Mouse (Mus musculus) spleen, postnatal 36 days (tissue): ENCODE measurements around the gene Zfp444.

Source experiments
- DNase-seq, 2 experiments: peaks; one replicate each; pipeline ENCODE4 v3.0.0; 2022; ENCODE audit warnings: low spot score in 2 of 2, mixed read lengths in 1 of 2

The Zfp444 gene

DNA sequence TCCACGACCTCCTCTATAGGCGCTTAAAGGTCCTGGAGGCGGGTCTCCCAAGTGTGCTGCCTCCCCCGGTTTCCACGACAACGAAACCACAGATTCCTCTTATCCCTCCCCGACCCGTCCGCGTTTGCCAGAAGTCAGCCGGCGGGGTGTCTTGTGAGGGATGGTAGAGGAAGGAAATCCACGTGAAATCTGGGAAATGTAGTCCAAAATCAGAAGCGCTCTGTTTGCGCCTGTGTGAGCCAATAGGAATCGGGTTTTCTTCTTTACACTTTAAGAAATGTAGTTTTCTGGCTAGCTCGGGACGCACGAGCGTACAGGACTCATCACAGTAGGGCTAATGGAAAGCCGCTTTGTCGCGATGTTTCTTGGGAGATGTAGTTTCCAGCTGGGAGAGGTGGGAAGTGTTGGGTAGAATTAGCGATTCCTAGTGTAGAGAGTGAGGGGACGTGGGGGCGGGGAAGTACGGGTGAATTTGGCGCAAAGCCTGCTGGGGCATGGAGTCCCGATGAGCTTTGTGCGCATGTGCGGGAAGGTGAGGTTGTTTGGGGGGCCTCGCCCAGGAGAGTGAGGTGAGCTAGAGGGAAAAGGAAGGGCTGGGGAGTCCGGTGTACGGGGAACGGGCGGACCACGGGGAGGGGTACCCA, at the start of gene Zfp444:
Gene Zfp444 (plus strand): TSS at position 221 of the 644 bp plus-strand sequence.
- DNase-seq, result peak; percentile 94 to 96

DNA sequence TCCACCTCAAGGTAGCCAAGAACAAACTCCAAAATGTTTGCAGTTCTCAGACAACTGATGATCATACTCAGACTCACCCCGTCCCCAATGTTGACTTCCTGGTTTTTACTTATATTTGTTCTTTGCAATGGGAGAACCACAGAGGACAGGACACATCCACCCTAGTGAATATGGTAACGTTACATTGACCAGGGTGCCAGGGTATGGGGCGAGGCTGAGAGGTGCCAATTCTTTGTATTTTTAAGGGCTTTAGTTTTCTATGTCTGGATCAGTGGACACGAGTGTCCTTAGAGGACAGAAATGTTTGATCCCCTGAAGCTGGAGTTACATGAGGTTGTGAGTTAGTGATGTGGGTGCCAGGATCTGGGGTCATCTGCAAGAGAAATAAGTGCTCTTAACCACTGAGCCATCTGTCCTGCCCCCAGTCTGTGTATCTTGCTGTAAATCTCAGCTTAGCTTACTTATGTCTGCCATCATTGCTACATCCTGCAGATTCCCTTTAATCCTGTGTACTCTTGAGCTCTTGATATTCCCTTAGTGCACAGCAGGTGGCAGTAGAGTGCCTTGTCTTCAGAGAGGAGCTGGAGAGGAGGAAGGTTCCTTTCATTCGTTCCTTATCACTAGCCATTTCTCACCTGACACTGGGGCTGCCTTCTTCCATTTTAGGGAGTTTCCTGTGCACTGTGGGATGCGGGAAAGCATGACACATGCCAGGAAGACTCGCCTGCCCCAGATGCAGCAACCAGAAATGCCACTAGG, 45.2 kb upstream of the Zfp444 start:
- DNase-seq, result peak; percentile 64 to 76

GRCm38 (mm10) chr7:6130346-6130745, 41.7 kb upstream of the Zfp444 start:
- no peak for DNase-seq

GRCm38 (mm10) chr7:6132646-6133045, 39.4 kb upstream of the Zfp444 start:
- DNase-seq, result no peak

DNA sequence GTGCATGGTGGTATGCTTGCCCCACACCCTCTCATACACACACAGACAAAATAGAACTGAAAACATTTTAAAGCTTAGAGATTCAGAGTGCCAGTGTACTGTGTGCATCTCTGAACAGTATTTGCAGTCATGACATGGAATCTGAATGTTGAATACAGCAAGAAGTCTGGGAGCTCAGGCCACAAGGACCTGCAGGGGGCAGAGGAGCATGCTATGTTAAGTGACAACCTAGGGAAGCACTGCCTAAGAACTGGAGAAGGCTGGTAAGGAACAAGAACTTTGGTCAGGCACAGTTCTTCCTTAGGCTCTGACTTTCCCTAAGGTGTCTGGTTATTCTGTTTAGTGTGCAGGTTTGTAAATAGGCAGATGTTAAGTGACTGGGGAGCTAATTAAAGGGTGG, 35.5 kb upstream of the Zfp444 start:
- DNase-seq, result no peak

- no peak for DNase-seq
Observed at GRCm38 (mm10) chr7:6139295-6139694, 32.7 kb upstream of the Zfp444 start.

DNA sequence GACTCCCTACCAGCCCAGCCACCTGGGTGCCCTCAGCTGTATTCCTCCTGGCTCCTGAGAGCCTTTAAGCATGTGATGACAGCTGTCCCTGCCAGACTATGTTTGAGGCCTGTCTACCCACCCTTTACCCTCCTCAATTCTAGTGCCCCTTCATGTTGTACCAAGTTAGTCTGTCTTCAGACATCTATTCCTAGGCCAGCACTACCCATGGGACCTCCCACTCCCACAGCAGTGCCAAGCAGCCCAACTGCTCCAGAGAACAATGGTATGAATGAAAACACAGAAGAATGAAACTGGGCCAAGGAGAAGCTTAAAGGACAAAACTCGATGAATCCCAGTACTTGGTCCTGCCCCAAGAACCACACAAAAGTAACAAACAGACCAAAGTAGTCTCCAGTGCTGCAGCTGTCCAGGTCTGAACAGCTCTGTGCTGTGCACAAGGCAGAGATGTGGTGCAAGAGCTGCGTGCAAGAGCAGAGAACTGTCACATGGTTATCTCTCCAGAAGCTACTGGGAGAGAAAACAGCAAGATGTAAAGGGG, 28.0 kb upstream of the Zfp444 start:
- no peak for DNase-seq

DNA sequence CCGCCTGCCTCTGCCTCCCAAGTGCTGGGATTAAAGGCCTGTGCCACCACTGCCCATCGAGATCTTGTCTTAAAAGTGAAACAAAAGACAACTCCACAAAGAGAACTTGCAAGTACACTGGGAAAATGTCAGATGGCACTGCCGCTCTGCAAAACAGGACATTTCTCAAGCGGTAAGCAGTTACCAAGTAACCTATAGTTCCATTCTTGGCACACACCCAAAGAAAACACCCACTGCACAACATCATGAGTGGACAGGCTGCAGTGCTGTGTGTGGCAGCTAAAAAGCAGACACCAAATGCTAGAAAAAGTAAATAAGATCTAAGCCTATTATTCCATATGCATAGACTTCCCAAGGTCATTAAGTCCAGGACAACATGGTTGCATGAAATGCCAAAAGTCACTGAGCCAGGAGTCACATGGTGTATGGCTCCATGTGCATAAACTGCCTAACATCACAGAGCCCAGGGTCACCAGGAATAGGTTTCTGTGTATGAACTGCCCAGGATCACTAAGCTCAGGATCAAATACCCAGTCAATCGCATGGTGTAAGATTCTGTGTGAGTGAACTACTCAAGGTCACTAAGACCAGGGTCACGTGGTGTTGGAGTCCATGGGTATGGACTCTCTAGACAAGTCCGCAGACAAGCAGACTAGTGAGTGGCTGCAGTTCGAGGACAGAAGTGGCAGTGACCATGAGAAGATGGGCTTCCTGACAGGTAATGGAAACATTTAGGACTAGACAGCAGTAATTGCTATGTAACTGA, 26.4 kb upstream of the Zfp444 start:
- DNase-seq, result no peak

DNA sequence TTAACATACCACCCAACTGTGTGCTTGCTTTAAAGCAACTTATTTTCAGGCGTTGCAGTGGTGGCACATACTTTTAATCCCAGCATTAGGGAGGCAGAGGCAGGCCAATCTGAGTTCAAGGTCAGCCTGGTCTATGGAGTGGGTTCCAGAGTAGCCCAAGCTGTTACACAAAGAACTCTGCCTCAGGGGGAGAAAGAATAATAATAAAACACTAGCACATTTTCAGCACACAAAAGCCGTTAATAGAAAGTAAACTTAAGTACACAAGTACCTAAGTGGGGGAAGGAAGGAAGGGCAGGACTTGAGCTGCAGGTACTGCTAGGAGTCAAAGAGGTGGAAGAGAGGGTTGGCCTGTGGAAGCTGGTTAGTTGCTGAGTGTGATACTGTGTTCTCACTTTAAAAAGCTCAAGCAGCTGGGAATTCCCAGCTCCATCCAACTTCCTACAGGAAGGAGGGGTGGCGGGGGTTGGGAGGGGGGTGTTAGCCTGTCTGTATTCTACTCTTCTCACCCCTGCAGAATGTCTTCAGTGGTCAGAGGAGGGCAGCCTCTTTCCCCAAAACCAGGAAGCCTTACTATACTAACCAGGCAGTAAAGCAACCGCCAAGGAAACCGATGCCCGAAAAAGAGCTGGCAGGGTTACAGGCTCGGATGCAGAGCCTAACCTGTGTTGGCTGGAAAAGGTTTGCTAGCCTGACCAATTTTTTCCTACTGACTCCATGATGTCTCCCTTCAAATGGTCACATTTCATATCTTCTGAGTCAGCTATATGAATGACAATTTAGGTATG, 25.6 kb upstream of the Zfp444 start:
- no peak for DNase-seq

DNA sequence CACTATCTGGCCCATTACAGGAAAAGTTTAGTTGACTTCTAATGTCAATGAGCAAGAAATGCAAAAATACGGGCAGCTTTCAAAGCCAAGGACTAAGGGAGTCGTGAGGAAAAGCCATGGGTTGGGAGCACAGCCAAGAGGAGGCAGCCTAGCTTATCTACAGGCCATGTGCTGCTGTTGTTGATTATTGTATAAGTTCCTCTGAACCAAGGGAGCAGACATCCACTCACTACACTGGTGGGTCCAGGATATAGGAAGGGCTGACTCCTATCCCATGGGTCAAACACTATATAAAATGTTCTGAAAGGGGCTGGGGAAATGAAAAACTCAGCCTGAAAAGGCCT, 25.1 kb upstream of the Zfp444 start:
- no peak for DNase-seq

GRCm38 (mm10) chr7:6147688-6148087, 24.3 kb upstream of the Zfp444 start:
- no peak for DNase-seq

- DNase-seq, result no peak
Observed at GRCm38 (mm10) chr7:6151266-6151665, 20.8 kb upstream of the Zfp444 start.

DNA sequence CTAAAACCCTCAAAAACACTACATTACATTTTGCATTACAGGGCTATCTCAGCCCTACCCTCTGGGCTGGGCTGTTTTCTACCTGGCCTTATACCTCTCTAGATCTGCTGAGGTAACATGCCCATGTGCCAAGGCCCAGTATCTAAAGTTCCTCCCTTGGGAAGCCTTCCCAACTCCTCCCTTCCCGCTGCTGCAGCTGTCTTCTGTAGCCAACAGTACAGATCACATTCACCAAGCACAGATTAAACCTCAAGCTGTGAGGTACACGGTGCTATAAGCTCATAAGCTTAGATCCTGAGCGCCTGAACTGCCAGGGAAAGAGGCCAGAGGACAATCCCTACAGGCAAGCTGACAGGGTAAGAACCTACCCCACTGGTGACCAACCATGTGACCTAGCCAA, 20.0 kb upstream of the Zfp444 start:
- no peak for DNase-seq

DNA sequence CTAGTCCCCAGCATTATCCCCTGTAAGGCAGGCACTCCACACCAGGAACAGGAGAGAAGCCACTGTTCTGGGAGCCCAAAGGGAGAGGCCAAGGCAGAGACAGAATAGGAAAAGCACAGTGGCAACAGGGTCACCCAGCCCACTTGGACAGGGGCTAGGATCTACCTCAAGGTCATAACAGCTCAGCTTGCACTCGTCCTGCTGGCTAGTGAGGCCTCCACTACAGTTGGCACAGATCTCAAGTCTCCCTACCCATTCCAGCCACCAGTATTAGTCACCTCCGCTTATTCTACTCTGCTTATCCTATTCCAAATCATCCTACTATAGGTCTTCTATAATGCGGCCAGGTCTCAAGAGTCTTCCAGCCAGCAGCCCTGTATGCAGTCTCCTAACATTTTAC, 18.9 kb upstream of the Zfp444 start:
- no peak for DNase-seq

GRCm38 (mm10) chr7:6154164-6154563, 17.9 kb upstream of the Zfp444 start:
- DNase-seq, result no peak

DNA sequence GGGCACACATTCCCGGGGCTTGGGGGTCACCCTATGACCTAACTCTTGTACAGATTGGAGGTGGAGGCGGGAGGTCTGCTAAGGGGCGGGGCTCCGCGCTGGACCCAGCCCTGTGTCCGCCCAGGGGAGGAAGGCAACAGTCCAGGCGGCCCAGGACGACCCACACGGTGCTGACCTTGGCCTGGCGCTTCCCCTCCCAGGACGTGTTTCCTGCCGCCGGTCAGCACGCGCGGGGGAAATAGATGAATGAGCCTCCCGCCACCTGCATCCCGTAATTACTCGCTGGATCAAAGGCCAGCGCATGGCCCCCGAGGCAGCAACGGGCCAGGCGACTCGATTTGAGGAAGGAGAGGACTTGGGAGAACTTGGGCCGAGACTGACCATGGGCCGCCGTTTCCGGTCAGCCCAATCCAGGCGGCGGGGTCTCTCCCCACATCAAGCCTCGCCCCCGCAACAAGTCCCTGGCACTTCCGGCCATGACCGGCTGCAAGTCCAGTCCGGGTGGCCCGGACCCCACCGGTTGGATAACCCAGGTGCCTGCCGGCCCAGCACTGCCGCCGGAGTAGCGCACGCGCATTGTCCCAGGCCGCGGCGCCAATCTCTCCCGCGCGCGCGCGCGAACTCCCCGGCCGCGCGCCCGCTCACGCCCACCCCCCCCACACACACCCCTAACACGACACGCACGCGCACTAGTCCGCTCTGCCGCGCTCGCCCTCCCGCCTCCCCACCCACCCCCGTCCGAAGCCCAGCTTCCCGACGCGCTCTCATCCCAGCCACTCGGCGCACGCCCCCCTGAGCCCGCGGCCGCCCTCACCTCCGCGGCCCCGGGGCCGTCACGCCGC, 16.8 kb upstream of the Zfp444 start:
- DNase-seq, result peak; percentile 71 to 72

DNA sequence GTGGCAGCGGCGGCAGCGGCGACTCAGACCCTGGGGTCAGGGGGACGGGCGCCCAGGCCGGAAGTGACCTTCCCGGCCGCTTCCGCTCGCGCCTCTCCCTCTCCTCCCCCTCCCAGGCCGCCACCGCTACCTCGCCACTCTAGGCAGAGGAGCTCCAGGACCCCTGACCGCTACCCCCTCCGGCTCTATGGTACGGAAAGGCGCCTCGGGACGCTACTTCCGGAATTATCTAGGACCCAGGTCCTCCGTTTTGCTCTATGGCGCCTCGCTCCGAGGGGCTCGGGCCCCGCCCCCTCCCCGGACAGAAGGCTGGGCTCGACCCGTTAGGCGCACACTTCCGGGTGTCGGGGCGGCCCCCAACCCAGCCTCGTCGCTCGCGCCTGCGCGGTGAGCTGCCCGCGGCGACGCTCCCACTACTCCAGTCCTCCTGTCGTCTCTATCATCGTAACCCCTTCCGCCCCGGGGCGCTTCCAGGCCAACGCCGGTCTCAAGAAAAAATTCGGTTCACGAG, 16.1 kb upstream of the Zfp444 start, which contains the start of gene Zfp787:
Gene Zfp787 (minus strand): TSS at position 97 of the 511 bp plus-strand sequence.
- peak; percentile 94 to 95 for DNase-seq

DNA sequence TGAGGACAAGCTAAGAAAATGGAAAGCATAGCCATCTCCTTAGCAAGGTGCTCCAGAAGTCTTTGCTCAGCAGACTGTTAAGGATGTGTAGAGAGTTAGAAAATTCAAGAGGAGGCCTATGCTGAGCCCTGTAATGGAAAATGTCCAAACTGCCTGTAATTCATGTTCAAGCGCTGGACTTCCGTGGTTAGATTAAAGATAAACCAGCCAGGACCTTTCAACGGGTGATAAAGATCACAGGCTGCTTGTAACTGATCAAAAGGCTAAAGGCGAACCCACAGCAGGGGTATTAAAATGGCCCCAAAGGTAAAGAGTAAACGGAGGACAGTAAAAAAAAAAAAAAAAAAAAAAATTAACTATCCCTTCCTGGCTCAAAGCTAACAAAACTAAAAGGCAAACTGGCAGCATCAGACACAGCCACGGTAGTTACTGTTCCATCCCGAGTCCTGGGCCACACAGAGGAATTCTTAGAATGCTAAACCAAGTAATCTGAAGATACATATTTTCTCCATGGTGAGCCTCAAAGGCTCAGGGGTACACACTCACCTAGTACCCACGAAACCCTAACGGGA, 15.0 kb upstream of the Zfp444 start:
- no peak for DNase-seq

DNA sequence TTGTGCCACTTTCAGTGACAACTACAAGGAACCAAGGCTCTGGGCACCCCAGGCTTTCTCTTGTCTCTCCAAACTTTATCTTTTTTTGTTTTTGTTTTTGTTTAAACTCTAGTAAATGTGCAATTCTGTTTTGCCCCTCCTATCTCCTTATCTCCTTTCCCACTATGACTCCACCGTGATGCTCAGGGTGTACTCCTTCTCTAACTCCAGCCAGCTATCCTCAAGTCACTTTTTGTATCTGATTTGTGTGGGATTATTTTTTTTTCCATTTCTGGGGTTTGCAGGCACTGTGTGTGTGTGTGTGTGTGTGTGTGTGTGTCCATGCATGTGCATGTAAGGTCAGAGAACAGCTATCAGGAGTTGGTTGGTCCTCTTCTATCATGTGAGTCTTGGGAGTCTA, 14.5 kb upstream of the Zfp444 start:
- no peak for DNase-seq

DNA sequence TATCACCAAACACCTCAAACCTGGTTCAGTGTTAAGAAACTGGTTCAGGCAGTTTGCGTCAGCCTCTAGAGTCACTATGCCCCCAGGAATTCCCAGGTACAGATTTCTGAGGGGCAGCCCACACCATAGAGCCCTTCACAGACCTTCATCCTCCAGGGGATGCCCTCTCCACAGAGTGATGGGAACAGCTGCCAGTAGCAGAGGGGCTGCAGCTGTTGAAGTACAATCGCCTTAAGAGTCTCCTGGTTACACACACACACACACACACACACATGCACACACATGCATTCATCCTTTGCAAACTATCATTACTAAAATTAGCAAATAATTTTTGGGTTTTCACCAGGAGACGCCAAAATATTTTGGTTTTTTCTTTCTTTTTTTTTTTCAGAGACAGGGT, 12.4 kb upstream of the Zfp444 start:
- no peak for DNase-seq
